Mouse (Mus musculus): ENCODE measurements around the gene Tmem14a. TPM values are rescaled to one million over a fixed set of nuclear protein-coding genes. Genes with fewer than 3 reads are reported as not detected.

Tmem14a gene
- total and polyA plus RNA-seq, 2 experiments from 2014 or later = 1.5 to 9.1 TPM

- Histone ChIP-seq H3K36me3 (replicated peaks; ENCODE audit: control insufficient read depth, insufficient read depth, low read length) (no peaks in the 10 kb centered on the region), H3K4me1 (ENCODE audit: control insufficient read depth, insufficient read depth) (no peaks in the 10 kb centered on the region), H3K9ac (replicated peaks; ENCODE audit: low read depth, low read length) (no peak overlapping the region), H3K27ac (ENCODE audit: low read depth) (no peak overlapping the region), H3K4me2 (ENCODE audit: low read depth, low read length) (no peak overlapping the region), H3K4me3 (ENCODE audit: low read depth, low read length) (no peak overlapping the region), H3K27me3 (ENCODE audit: control insufficient read depth, insufficient read depth, low read length) (no peaks in the 10 kb centered on the region), H3K9me3 (replicated peaks; ENCODE audit: control insufficient read depth, low read length) (no peaks in the 10 kb centered on the region)
- ATAC-seq (ENCODE audit: insufficient read depth, low read depth) (no peak), DNase-seq (ENCODE audit: low spot score) (no peak)
- TF ChIP-seq CTCF (IDR thresholded peaks at IDR 0.05; ENCODE audit: low read depth) = no peak
- no peak for TF ChIP-seq EP300 (IDR thresholded peaks at IDR 0.05; ENCODE audit: low read depth)
These were observed 29.5 kb downstream of the Tmem14a start for GRCm38 (mm10) chr1:21247896-21248295.

- TF ChIP-seq EP300 (IDR thresholded peaks at IDR 0.05; ENCODE audit: low read depth) = no peak
- no peak for TF ChIP-seq CTCF (IDR thresholded peaks at IDR 0.05; ENCODE audit: low read depth)
- DNase-seq (ENCODE audit: low spot score) = no peak
- no peak overlapping the region for H3K4me3 ChIP-seq (ENCODE audit: low read depth, low read length)
- H3K9me3 ChIP-seq (replicated peaks; ENCODE audit: control insufficient read depth, low read length) = no peaks in the 10 kb centered on the region
- no peaks in the 10 kb centered on the region for H3K36me3 ChIP-seq (replicated peaks; ENCODE audit: control insufficient read depth, insufficient read depth, low read length)
- H3K4me2 ChIP-seq (ENCODE audit: low read depth, low read length) = no peak overlapping the region
- no peak overlapping the region for H3K27ac ChIP-seq (ENCODE audit: low read depth)
- no peak for ATAC-seq (ENCODE audit: insufficient read depth, low read depth)
- 76% methylated on average over 9 of the region's 9 CpGs for WGBS
- H3K27me3 ChIP-seq (ENCODE audit: control insufficient read depth, insufficient read depth, low read length) = no peaks in the 10 kb centered on the region
- H3K4me1 ChIP-seq (ENCODE audit: control insufficient read depth, insufficient read depth) = no peaks in the 10 kb centered on the region
- no peak overlapping the region for H3K9ac ChIP-seq (replicated peaks; ENCODE audit: low read depth, low read length)
These were observed 30.4 kb downstream of the Tmem14a start for GRCm38 (mm10) chr1:21248560-21249390.

- H3K4me2 ChIP-seq (ENCODE audit: low read depth, low read length) = no peak overlapping the region
- H3K27ac ChIP-seq (ENCODE audit: low read depth) = no peak overlapping the region
- H3K9me3 ChIP-seq (replicated peaks; ENCODE audit: control insufficient read depth, low read length) = no peaks in the 10 kb centered on the region
- H3K27me3 ChIP-seq (ENCODE audit: control insufficient read depth, insufficient read depth, low read length) = no peaks in the 10 kb centered on the region
- ATAC-seq (ENCODE audit: insufficient read depth, low read depth) (no peak), DNase-seq (ENCODE audit: low spot score) (no peak)
- 81% methylated on average over 6 of the region's 6 CpGs for WGBS
- H3K4me3 ChIP-seq (ENCODE audit: low read depth, low read length) = no peak overlapping the region
- no peaks in the 10 kb centered on the region for H3K4me1 ChIP-seq (ENCODE audit: control insufficient read depth, insufficient read depth)
- TF ChIP-seq CTCF (IDR thresholded peaks at IDR 0.05; ENCODE audit: low read depth) (no peak), EP300 (IDR thresholded peaks at IDR 0.05; ENCODE audit: low read depth) (no peak)
- H3K36me3 ChIP-seq (replicated peaks; ENCODE audit: control insufficient read depth, insufficient read depth, low read length) = no peaks in the 10 kb centered on the region
- H3K9ac ChIP-seq (replicated peaks; ENCODE audit: low read depth, low read length) = no peak overlapping the region
These were observed 33.3 kb downstream of the Tmem14a start for GRCm38 (mm10) chr1:21251661-21252060.

GRCm38 (mm10) chr1:21252566-21253302 is 34.4 kb downstream of the Tmem14a start:
- 63% methylated on average over 10 of the region's 10 CpGs for WGBS
- no peak for ATAC-seq (ENCODE audit: insufficient read depth, low read depth)
- no peak overlapping the region for H3K27ac ChIP-seq (ENCODE audit: low read depth)
- H3K4me3 ChIP-seq (ENCODE audit: low read depth, low read length) = no peak overlapping the region
- H3K4me2 ChIP-seq (ENCODE audit: low read depth, low read length) = no peak overlapping the region
- H3K9ac ChIP-seq (replicated peaks; ENCODE audit: low read depth, low read length) = no peak overlapping the region
- no peaks in the 10 kb centered on the region for H3K4me1 ChIP-seq (ENCODE audit: control insufficient read depth, insufficient read depth)
- H3K36me3 ChIP-seq (replicated peaks; ENCODE audit: control insufficient read depth, insufficient read depth, low read length) = no peaks in the 10 kb centered on the region
- no peaks in the 10 kb centered on the region for H3K27me3 ChIP-seq (ENCODE audit: control insufficient read depth, insufficient read depth, low read length)
- no peak for DNase-seq (ENCODE audit: low spot score)
- no peak for TF ChIP-seq EP300 (IDR thresholded peaks at IDR 0.05; ENCODE audit: low read depth)
- no peak for TF ChIP-seq CTCF (IDR thresholded peaks at IDR 0.05; ENCODE audit: low read depth)
- H3K9me3 ChIP-seq (replicated peaks; ENCODE audit: control insufficient read depth, low read length) = no peaks in the 10 kb centered on the region

GRCm38 (mm10) chr1:21253303-21253650 is 34.9 kb downstream of the Tmem14a start:
- no peak for ATAC-seq (ENCODE audit: insufficient read depth, low read depth)
- no peak overlapping the region for H3K9ac ChIP-seq (replicated peaks; ENCODE audit: low read depth, low read length)
- no peaks in the 10 kb centered on the region for H3K27me3 ChIP-seq (ENCODE audit: control insufficient read depth, insufficient read depth, low read length)
- H3K4me2 ChIP-seq (ENCODE audit: low read depth, low read length) = no peak overlapping the region
- H3K4me3 ChIP-seq (ENCODE audit: low read depth, low read length) = no peak overlapping the region
- 79% methylated on average over 1 of the region's 1 CpGs for WGBS
- H3K9me3 ChIP-seq (replicated peaks; ENCODE audit: control insufficient read depth, low read length) = no peaks in the 10 kb centered on the region
- no peak for DNase-seq (ENCODE audit: low spot score)
- H3K27ac ChIP-seq (ENCODE audit: low read depth) = no peak overlapping the region
- no peaks in the 10 kb centered on the region for H3K4me1 ChIP-seq (ENCODE audit: control insufficient read depth, insufficient read depth)
- no peaks in the 10 kb centered on the region for H3K36me3 ChIP-seq (replicated peaks; ENCODE audit: control insufficient read depth, insufficient read depth, low read length)
- TF ChIP-seq EP300 (IDR thresholded peaks at IDR 0.05; ENCODE audit: low read depth) = no peak
- no peak for TF ChIP-seq CTCF (IDR thresholded peaks at IDR 0.05; ENCODE audit: low read depth)
